Mouse (Mus musculus) kidney, adult 2 months (tissue): ENCODE measurements at regions not wholly inside any gene's neighbourhood (a gene's known extent, or its start where the extent isn't known, plus 50 kb on each side); places are given as distances from the start of the nearest gene placed in this dataset.

Experiments used
- DNase-seq: peaks from one replicate; pipeline ENCODE4 v3.0.0; 2021
- H3K27ac ChIP-seq: fragments of 200-500 bp; 2 replicates; pipeline ENCODE4 v1.5.1; 2012; ENCODE audit warnings: low read depth, low read length, control low read depth, inconsistent platforms; ENCODE audit not compliant: insufficient read depth
- H3K27me3 ChIP-seq: fragments of 200-500 bp; replicated peaks from 2 replicates; pipeline ENCODE4 v1.6.1; 2012; ENCODE audit warnings: mild to moderate bottlenecking, moderate library complexity, low read length, inconsistent platforms; ENCODE audit not compliant: control insufficient read depth, insufficient read depth
- H3K36me3 ChIP-seq: fragments of 200-500 bp; 2 replicates; pipeline ENCODE4 v1.6.1; 2012; ENCODE audit warnings: mild to moderate bottlenecking, moderate library complexity, low read length, inconsistent platforms; ENCODE audit not compliant: control insufficient read depth, insufficient read depth
- H3K4me1 ChIP-seq: fragments of 200-500 bp; 2 replicates; pipeline ENCODE4 v1.6.1; 2011; ENCODE audit warnings: low read length; ENCODE audit not compliant: control insufficient read depth, insufficient read depth
- H3K4me3 ChIP-seq: fragments of 200-500 bp; 2 replicates; pipeline ENCODE4 v1.5.1; 2011; ENCODE audit warnings: mild to moderate bottlenecking, low read depth, low read length, control low read depth; ENCODE audit not compliant: insufficient read depth
- CTCF ChIP-seq: fragments of 200-500 bp; conservative IDR thresholded peaks from 2 replicates; pipeline ENCODE4 v1.5.1; 2011; ENCODE audit warnings: low read depth, mild to moderate bottlenecking, control low read depth, low read length, moderate library complexity, mixed read lengths; ENCODE audit not compliant: insufficient read depth, insufficient read length
- POLR2A ChIP-seq: fragments of 200-500 bp; IDR thresholded peaks from one replicate; pipeline ENCODE4 v1.6.1; 2011; ENCODE audit warnings: low read depth, low read length, control low read depth
- WGBS: fragments of 180-500 bp; shearing (Covaris S2); methylation state at CpG from one replicate; pipeline ENCODE4 v1.1.7; 2018; 5-methylcytosine and 5-hydroxymethylcytosine counted together

DNA sequence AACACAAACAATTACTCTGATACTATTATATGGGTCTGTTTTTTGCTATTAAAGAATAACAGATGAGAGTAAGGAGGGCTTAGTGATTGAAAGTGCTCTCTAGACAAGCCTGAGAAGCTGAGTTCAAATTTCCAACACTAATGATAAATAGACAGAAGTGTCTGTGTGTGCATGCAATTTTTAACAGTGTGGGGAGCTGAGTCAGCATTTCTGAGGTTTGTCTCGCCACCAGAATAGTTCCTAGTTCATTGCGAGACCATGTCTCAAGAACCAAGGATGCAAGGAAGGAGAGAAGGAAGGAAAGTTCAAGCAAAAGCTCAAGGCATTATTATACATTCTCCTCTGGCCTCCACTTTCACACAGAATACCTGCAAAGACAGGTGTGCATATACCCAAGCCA, 259.7 kb upstream of the Dmac1 start:
- Histone ChIP-seq H3K36me3 (no peaks in the 10 kb centered on the region), H3K4me1 (no peaks in the 10 kb centered on the region), H3K27ac (no peak overlapping the region), H3K27me3 (no peaks in the 10 kb centered on the region), H3K4me3 (no peak overlapping the region)
- no peak for TF ChIP-seq POLR2A
- no peak for TF ChIP-seq CTCF
- 76% methylated on average over 2 of the region's 2 CpGs for WGBS
- DNase-seq = no peak

DNA sequence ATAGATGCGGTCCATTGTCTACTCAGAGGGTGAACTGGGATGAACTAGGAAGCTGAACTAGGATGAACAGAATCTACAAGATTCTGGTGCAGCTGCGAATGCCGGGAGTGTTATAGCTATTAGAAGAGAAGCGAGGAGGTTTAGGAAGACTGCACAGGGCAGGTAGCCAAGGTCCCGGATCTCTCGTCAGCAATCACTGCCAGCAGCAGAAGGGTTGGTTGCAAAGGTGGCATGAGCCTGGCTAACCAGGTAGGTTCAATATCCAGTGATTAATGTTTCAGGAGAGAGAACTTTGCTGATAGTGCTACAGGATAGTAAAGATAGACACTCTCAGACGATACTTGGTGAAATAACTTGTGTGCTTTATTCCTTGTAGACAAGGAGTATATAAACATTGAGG, 257.0 kb upstream of the Dmac1 start:
- Histone ChIP-seq H3K4me3 (no peak overlapping the region), H3K27ac (no peak overlapping the region), H3K4me1 (no peaks in the 10 kb centered on the region), H3K36me3 (no peaks in the 10 kb centered on the region), H3K27me3 (no peaks in the 10 kb centered on the region)
- TF ChIP-seq POLR2A = no peak
- no peak for TF ChIP-seq CTCF
- WGBS = 82% methylated on average over 7 of the region's 7 CpGs
- no peak for DNase-seq

DNA sequence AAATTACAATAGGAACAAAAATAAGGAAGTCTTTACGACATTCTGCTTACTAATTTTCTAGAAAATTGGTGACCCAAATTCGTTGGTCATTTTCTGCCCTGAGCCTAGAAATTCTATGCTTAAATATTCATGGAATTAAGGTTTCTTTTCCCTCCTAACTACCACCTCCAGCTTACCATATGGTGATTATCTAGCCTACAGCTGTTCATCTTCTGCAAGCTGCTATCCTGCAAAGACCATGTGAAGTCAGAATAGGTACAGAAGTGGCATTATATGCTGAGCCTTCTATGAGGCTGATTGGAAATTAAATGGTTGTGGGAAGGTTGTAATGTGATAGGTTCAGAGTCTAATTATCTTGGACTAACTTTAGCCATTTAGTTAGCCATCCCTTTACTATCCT, 251.5 kb upstream of the Dmac1 start:
- no peaks in the 10 kb centered on the region for H3K4me1 ChIP-seq
- WGBS = 72% methylated on average over 2 of the region's 2 CpGs
- H3K4me3 ChIP-seq = no peak overlapping the region
- DNase-seq = no peak
- no peak overlapping the region for H3K27ac ChIP-seq
- no peak for TF ChIP-seq CTCF
- TF ChIP-seq POLR2A = no peak
- no peaks in the 10 kb centered on the region for H3K36me3 ChIP-seq
- no peaks in the 10 kb centered on the region for H3K27me3 ChIP-seq

DNA sequence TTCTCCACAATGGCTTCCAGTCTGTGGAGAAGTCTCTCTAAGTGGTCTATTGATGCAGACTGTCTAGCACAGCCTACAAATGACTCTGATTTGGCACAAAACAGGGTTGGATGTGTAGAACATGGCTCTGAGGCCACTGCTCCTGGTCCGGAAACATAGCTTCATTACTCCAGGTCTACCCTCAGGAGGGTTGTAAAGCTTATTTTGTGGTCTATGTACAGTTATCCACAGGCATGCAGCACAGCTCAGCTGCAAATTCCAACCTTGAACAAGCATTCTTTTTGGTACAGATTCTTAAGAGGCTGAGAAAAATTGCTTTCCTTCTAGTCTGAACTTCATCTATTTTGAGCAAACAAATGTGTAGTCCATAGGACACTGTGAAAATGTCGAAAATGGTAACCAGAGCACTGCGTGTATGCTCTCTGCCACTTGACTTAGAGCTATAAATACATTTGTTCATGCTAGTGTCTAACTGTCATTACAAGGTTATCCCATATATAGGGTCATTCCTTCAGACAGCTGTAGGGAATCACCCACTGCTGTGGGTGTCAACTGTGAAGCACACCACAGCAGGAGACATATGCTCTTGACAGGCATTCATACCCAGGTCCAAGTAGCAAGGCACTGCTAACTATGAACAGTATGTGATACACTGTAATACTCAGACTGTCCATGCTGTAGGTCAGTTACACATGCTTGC, 239.5 kb upstream of the Dmac1 start:
- Histone ChIP-seq H3K4me1 (no peaks in the 10 kb centered on the region), H3K27ac (no peak overlapping the region), H3K4me3 (no peak overlapping the region), H3K27me3 (no peaks in the 10 kb centered on the region), H3K36me3 (no peaks in the 10 kb centered on the region)
- WGBS = 78% methylated on average over 3 of the region's 3 CpGs
- no peak for DNase-seq
- TF ChIP-seq POLR2A (no peak), CTCF (no peak)
